Mouse (Mus musculus) limb, embryonic 14.5 days (tissue): Measurements from ENCODE around the gene P2rx1. TPM values are rescaled to one million over a fixed set of nuclear protein-coding genes. Genes with fewer than 3 reads are reported as not detected.
A peak's percentile ranks its signal among the peaks of the same experiment; 100 is the strongest.

Experiments used
- ATAC-seq: fragments of 200-750 bp; cut with Nextera tagmentation; 2 replicates; pipeline ENCODE4 v1.8.0; 2017; ENCODE audit warnings: low read depth, moderate number of reproducible peaks, moderate TSS enrichment; ENCODE audit not compliant: low FRiP score
- DNase-seq: peaks from one replicate; pipeline ENCODE4 v3.0.0-alpha.2; 2015; ENCODE audit warnings: low spot score
- H3K27ac ChIP-seq: fragments of 300-500 bp; sonication (generic); replicated peaks from 2 replicates; pipeline ENCODE4 v1.5.1; 2014; ENCODE audit warnings: low read depth, mild to moderate bottlenecking, low read length, moderate library complexity, mixed read lengths
- H3K27me3 ChIP-seq: fragments of 300-500 bp; sonication (generic); 2 replicates; pipeline ENCODE4 v1.6.1; 2014; ENCODE audit warnings: low read length, mixed read lengths; ENCODE audit not compliant: control insufficient read depth, insufficient read depth
- H3K36me3 ChIP-seq: fragments of 300-500 bp; sonication (generic); 2 replicates; pipeline ENCODE4 v1.6.1; 2014; ENCODE audit warnings: mild to moderate bottlenecking, low read length, moderate library complexity, mixed read lengths; ENCODE audit not compliant: control insufficient read depth, insufficient read depth
- H3K4me1 ChIP-seq: fragments of 300-500 bp; sonication (generic); 2 replicates; pipeline ENCODE4 v1.6.1; 2014; ENCODE audit warnings: antibody characterized with exemption, low read length, mixed read lengths; ENCODE audit not compliant: control insufficient read depth, insufficient read depth
- H3K4me2 ChIP-seq: fragments of 300-500 bp; sonication (generic); replicated peaks from 2 replicates; pipeline ENCODE4 v1.6.1; 2014; ENCODE audit warnings: low read depth, mild to moderate bottlenecking, low read length, moderate library complexity; ENCODE audit not compliant: severe bottlenecking
- H3K4me3 ChIP-seq: fragments of 300-500 bp; sonication (generic); replicated peaks from 2 replicates; pipeline ENCODE4 v1.5.1; 2014; ENCODE audit warnings: low read length
- H3K9ac ChIP-seq: fragments of 300-500 bp; sonication (generic); 2 replicates; pipeline ENCODE4 v1.6.1; 2014; ENCODE audit warnings: mild to moderate bottlenecking, low read depth, low read length, moderate library complexity; ENCODE audit not compliant: severe bottlenecking
- H3K9me3 ChIP-seq: fragments of 300-500 bp; sonication (generic); 2 replicates; pipeline ENCODE4 v1.6.1; 2016; ENCODE audit warnings: low read length; ENCODE audit not compliant: control insufficient read depth
- POLR2A ChIP-seq: fragments of 200-500 bp; IDR thresholded peaks from 2 replicates; pipeline ENCODE4 v1.8.0; 2012; ENCODE audit warnings: inconsistent platforms, mild to moderate bottlenecking, moderate library complexity, borderline replicate concordance; ENCODE audit not compliant: insufficient read depth, insufficient read length; ENCODE audit errors: extremely low read depth
- WGBS: fragments of 180-500 bp; shearing (Covaris S2); extraction: QIAGEN DNeasy Blood & Tissue Kit; methylation state at CpG from one replicate; pipeline ENCODE4 v1.1.7; 2014; 5-methylcytosine and 5-hydroxymethylcytosine counted together
- polyA plus RNA-seq, 2 experiments: library from polyadenylated mRNA; depleted of rRNA in 1 of 2; stranded (reverse) in 1 of 2; unstranded in 1 of 2; fragments of >200 nt; fragmentation: Nextera tagmentation in 1 of 2; extraction: Ambion mirVana in 1 of 2; gene quantifications; 2 replicates each; pipeline versions ENCODE4 v1.2.1 to v1.2.3; 2012 to 2014

P2rx1 gene
- polyA plus RNA-seq, 2 experiments: 1.8 to 2.2 TPM

GRCm38 (mm10) chr11:73023827-73024226 is 24.9 kb downstream of the P2rx1 start:
- DNase-seq (no peak), ATAC-seq (no peak)
- no peak overlapping the region for H3K9ac ChIP-seq
- no peak overlapping the region for H3K4me3 ChIP-seq
- TF ChIP-seq POLR2A: no peak
- H3K27ac ChIP-seq: 0 out of 2 replicates have a peak overlapping the region, but pooled peaks have one; percentile 13
- no peak overlapping the region for H3K4me2 ChIP-seq
- H3K27me3 ChIP-seq: peaks cover 18% of the 10 kb centered on the region
- WGBS: 59% methylated on average over 4 of the region's 4 CpGs
- peaks cover 16% of the 10 kb centered on the region for H3K4me1 ChIP-seq
- no peaks in the 10 kb centered on the region for H3K36me3 ChIP-seq
- H3K9me3 ChIP-seq: no peaks in the 10 kb centered on the region

GRCm38 (mm10) chr11:73024236-73024904 is 25.5 kb downstream of the P2rx1 start:
- no peak overlapping the region for H3K4me3 ChIP-seq
- no peaks in the 10 kb centered on the region for H3K36me3 ChIP-seq
- peak; percentile 55 for DNase-seq
- no peak overlapping the region for H3K9ac ChIP-seq
- no peak for ATAC-seq
- no peak for TF ChIP-seq POLR2A
- 0 out of 2 replicates have a peak overlapping the region, but pooled peaks have one; percentile 13 for H3K27ac ChIP-seq
- 56% methylated on average over 7 of the region's 7 CpGs for WGBS
- H3K4me1 ChIP-seq: peaks cover 15% of the 10 kb centered on the region
- no peaks in the 10 kb centered on the region for H3K9me3 ChIP-seq
- H3K27me3 ChIP-seq: peaks cover 15% of the 10 kb centered on the region
- no peak overlapping the region for H3K4me2 ChIP-seq

GRCm38 (mm10) chr11:73026961-73027360 is 28.1 kb downstream of the P2rx1 start:
- 50% methylated on average over 8 of the region's 8 CpGs for WGBS
- H3K27me3 ChIP-seq: no peaks in the 10 kb centered on the region
- H3K4me1 ChIP-seq: peaks cover 15% of the 10 kb centered on the region
- H3K9ac ChIP-seq: no peak overlapping the region
- DNase-seq (no peak), ATAC-seq (no peak)
- no peak for TF ChIP-seq POLR2A
- H3K4me2 ChIP-seq: no peak overlapping the region
- H3K9me3 ChIP-seq: no peaks in the 10 kb centered on the region
- H3K36me3 ChIP-seq: no peaks in the 10 kb centered on the region
- H3K4me3 ChIP-seq: no peak overlapping the region
- no peak overlapping the region for H3K27ac ChIP-seq

GRCm38 (mm10) chr11:73030821-73031498 is 32.1 kb downstream of the P2rx1 start:
- peak; percentile 94 for DNase-seq
- ATAC-seq: peak; percentile 94
- H3K27ac ChIP-seq: peak overlapping the region; percentile 6
- H3K4me2 ChIP-seq: peak overlapping the region; percentile 56
- H3K9me3 ChIP-seq: no peaks in the 10 kb centered on the region
- no peak for TF ChIP-seq POLR2A
- WGBS: 24% methylated on average over 20 of the region's 20 CpGs
- H3K4me3 ChIP-seq: peak overlapping the region; percentile 31
- H3K4me1 ChIP-seq: peaks cover 7% of the 10 kb centered on the region
- no peaks in the 10 kb centered on the region for H3K36me3 ChIP-seq
- no peaks in the 10 kb centered on the region for H3K27me3 ChIP-seq
- peak overlapping the region; percentile 43 for H3K9ac ChIP-seq

- H3K9ac ChIP-seq: 0 out of 2 replicates have a peak overlapping the region, but pooled peaks have one; percentile 25
- H3K4me3 ChIP-seq: no peak overlapping the region
- 52% methylated on average over 5 of the region's 5 CpGs for WGBS
- H3K4me1 ChIP-seq: peaks cover 7% of the 10 kb centered on the region
- H3K27me3 ChIP-seq: no peaks in the 10 kb centered on the region
- H3K4me2 ChIP-seq: peak overlapping the region; percentile 56
- H3K27ac ChIP-seq: peak overlapping the region; percentile 6; the same call in 1 of the 2 replicates
- DNase-seq (peak; percentile 48), ATAC-seq (peak; percentile 42; the same call in 1 of the 2 replicates)
- no peaks in the 10 kb centered on the region for H3K9me3 ChIP-seq
- no peak for TF ChIP-seq POLR2A
- 0 out of 2 replicates have a peak, but pooled peaks cover under 1% of the 10 kb centered on the region for H3K36me3 ChIP-seq
These were observed 32.6 kb downstream of the P2rx1 start for GRCm38 (mm10) chr11:73031536-73031935.
